Mouse (Mus musculus) cortical plate, adult 2 months (tissue): Measurements from ENCODE around the gene Arhgef17.

Source experiments
- CTCF ChIP-seq: fragments of 200-500 bp; IDR thresholded peaks from 2 replicates; pipeline ENCODE4 v1.5.1; 2011; ENCODE audit warnings: mild to moderate bottlenecking, control low read depth, low read length; ENCODE audit not compliant: insufficient read depth; ENCODE audit errors: extremely low read depth
- POLR2A ChIP-seq: fragments of 200-500 bp; IDR thresholded peaks from 2 replicates; pipeline ENCODE4 v1.6.1; 2011; ENCODE audit warnings: mild to moderate bottlenecking, low read length, control low read depth; ENCODE audit not compliant: insufficient read depth; ENCODE audit errors: extremely low read depth

- TF ChIP-seq POLR2A (no peak), CTCF (peak; percentile 18; the same call in 1 of the 2 replicates)
Observed at GRCm38 (mm10) chr7:100879595-100879994, 52.3 kb downstream of the Arhgef17 start.
